Mouse (Mus musculus): ENCODE measurements at regions not wholly inside any gene's neighbourhood (a gene's known extent, or its start where the extent isn't known, plus 50 kb on each side); places are given as distances from the start of the nearest gene placed in this dataset.

- H3K27me3 ChIP-seq (replicated peaks), result no peaks in the 10 kb centered on the region
- H3K4me2 ChIP-seq, result no peak overlapping the region
- ATAC-seq (ENCODE audit: insufficient number of reproducible peaks, low FRiP score), result no peak
- H3K36me3 ChIP-seq, result no peaks in the 10 kb centered on the region
- no peak overlapping the region for H3K27ac ChIP-seq (ENCODE audit: poor library complexity, severe bottlenecking)
- no peaks in the 10 kb centered on the region for H3K4me1 ChIP-seq (replicated peaks)
- peaks cover 4% of the 10 kb centered on the region; the same call in 1 of the 2 replicates for H3K9me3 ChIP-seq (replicated peaks)
- H3K9ac ChIP-seq, result no peak overlapping the region
- 67% methylated on average over 3 of the region's 3 CpGs for WGBS
- no peak overlapping the region for H3K4me3 ChIP-seq
Measured at GRCm38 (mm10) chrX:11170416-11170815, 128.6 kb upstream of the H2al1a start.

DNA sequence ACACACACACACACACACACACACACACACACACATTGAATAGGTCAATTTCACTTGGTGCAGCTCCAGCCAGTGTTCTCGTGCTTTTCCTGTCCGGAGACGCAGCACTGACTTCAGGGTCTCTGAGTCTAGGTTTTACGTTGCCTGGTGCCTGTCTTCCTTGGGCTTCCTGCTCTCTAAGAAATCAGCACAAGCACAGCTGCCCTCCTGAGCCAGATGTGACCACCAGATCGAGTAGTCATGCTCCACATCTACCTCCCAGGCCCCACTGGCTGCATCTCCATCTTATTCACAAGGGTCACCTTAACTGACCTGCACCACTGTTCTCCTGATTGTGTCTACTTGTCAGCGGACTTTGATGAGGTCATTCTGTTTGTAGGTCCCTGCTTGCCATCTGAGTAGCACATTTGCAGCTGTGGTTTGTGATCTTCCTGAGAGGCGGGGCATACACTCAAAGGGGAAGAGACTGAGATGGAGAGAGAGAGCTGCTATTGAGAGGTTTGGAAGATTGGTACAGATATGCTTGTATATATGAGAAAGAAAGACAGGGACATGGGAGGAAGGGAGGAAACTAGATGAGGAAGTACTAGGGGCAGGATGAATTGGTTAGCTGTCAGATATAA, 118.8 kb upstream of the H2al1a start:
- Histone ChIP-seq H3K9me3 (replicated peaks) (no peaks in the 10 kb centered on the region), H3K4me2 (no peak overlapping the region), H3K36me3 (no peaks in the 10 kb centered on the region), H3K27me3 (replicated peaks) (no peaks in the 10 kb centered on the region), H3K9ac (no peak overlapping the region), H3K27ac (ENCODE audit: poor library complexity, severe bottlenecking) (no peak overlapping the region), H3K4me3 (no peak overlapping the region), H3K4me1 (replicated peaks) (no peaks in the 10 kb centered on the region)
- no peak for ATAC-seq (ENCODE audit: insufficient number of reproducible peaks, low FRiP score)
- WGBS, result 62% methylated on average over 7 of the region's 7 CpGs

DNA sequence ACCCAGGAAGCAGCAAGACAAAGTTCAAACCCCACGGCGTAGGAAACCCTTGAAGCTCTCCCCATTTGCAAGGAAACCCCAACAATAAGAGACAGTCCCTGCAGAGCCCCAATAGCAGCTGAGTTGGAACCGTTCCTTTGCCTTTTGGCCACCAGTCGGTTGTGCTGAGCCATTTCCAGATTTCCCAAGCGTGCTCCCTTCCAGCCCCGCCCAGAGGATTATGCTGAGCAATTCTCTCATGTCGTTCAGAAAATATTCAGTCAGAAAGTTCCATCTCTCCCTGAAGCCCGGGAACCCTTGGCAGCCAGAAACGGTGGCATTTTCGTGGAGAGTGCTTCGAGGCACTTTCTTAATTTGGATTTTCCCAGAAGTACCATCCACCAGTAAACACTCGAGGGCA, 117.2 kb upstream of the H2al1a start:
- Histone ChIP-seq H3K4me3 (no peak overlapping the region), H3K4me2 (no peak overlapping the region), H3K27ac (ENCODE audit: poor library complexity, severe bottlenecking) (no peak overlapping the region), H3K9ac (no peak overlapping the region), H3K36me3 (no peaks in the 10 kb centered on the region), H3K27me3 (replicated peaks) (no peaks in the 10 kb centered on the region), H3K4me1 (replicated peaks) (no peaks in the 10 kb centered on the region), H3K9me3 (replicated peaks) (no peaks in the 10 kb centered on the region)
- WGBS, result 72% methylated on average over 12 of the region's 12 CpGs
- no peak for ATAC-seq (ENCODE audit: insufficient number of reproducible peaks, low FRiP score)

GRCm38 (mm10) chrX:11190851-11191250, 108.2 kb upstream of the H2al1a start:
- 74% methylated on average over 6 of the region's 6 CpGs for WGBS
- no peaks in the 10 kb centered on the region for H3K36me3 ChIP-seq
- no peak for ATAC-seq (ENCODE audit: insufficient number of reproducible peaks, low FRiP score)

GRCm38 (mm10) chrX:11204135-11204534, 94.9 kb upstream of the H2al1a start:
- WGBS, result 68% methylated on average over 2 of the region's 2 CpGs
- Histone ChIP-seq H3K27me3 (replicated peaks) (no peaks in the 10 kb centered on the region; the same call in 1 of the 2 replicates), H3K9me3 (replicated peaks) (no peaks in the 10 kb centered on the region), H3K4me2 (no peak overlapping the region), H3K4me3 (no peak overlapping the region), H3K27ac (ENCODE audit: poor library complexity, severe bottlenecking) (no peak overlapping the region), H3K9ac (no peak overlapping the region), H3K4me1 (replicated peaks) (no peaks in the 10 kb centered on the region), H3K36me3 (no peaks in the 10 kb centered on the region)
- ATAC-seq (ENCODE audit: insufficient number of reproducible peaks, low FRiP score), result no peak

More at GRCm38 (mm10) chrX:11190851-11191250, 108.2 kb upstream of the H2al1a start:
- Histone ChIP-seq H3K4me3 (no peak overlapping the region), H3K9me3 (replicated peaks) (peaks cover 4% of the 10 kb centered on the region; the same call in 1 of the 2 replicates), H3K4me1 (replicated peaks) (no peaks in the 10 kb centered on the region), H3K4me2 (no peak overlapping the region), H3K27ac (ENCODE audit: poor library complexity, severe bottlenecking) (no peak overlapping the region), H3K27me3 (replicated peaks) (no peaks in the 10 kb centered on the region), H3K9ac (no peak overlapping the region)

- Histone ChIP-seq H3K4me1 (replicated peaks) (no peaks in the 10 kb centered on the region), H3K27me3 (replicated peaks) (no peaks in the 10 kb centered on the region; the same call in 1 of the 2 replicates), H3K4me2 (no peak overlapping the region), H3K36me3 (no peaks in the 10 kb centered on the region), H3K9ac (no peak overlapping the region), H3K27ac (ENCODE audit: poor library complexity, severe bottlenecking) (no peak overlapping the region), H3K9me3 (replicated peaks) (no peaks in the 10 kb centered on the region), H3K4me3 (no peak overlapping the region)
- 77% methylated on average over 5 of the region's 5 CpGs for WGBS
- ATAC-seq (ENCODE audit: insufficient number of reproducible peaks, low FRiP score), result no peak
Measured at GRCm38 (mm10) chrX:11209895-11210294, 89.2 kb upstream of the H2al1a start.

- Histone ChIP-seq H3K4me2 (no peak overlapping the region), H3K4me1 (replicated peaks) (no peaks in the 10 kb centered on the region), H3K27me3 (replicated peaks) (no peaks in the 10 kb centered on the region; the same call in 1 of the 2 replicates), H3K9me3 (replicated peaks) (no peaks in the 10 kb centered on the region), H3K9ac (no peak overlapping the region), H3K36me3 (no peaks in the 10 kb centered on the region), H3K27ac (ENCODE audit: poor library complexity, severe bottlenecking) (no peak overlapping the region), H3K4me3 (no peak overlapping the region)
- ATAC-seq (ENCODE audit: insufficient number of reproducible peaks, low FRiP score), result no peak
- WGBS, result 58% methylated on average over 1 of the region's 1 CpGs
Measured at GRCm38 (mm10) chrX:11212811-11213210, 86.2 kb upstream of the H2al1a start.

GRCm38 (mm10) chrX:11213492-11213891, 85.6 kb upstream of the H2al1a start:
- Histone ChIP-seq H3K27me3 (replicated peaks) (no peaks in the 10 kb centered on the region; the same call in 1 of the 2 replicates), H3K36me3 (no peaks in the 10 kb centered on the region), H3K4me3 (no peak overlapping the region), H3K9ac (no peak overlapping the region), H3K4me1 (replicated peaks) (no peaks in the 10 kb centered on the region), H3K27ac (ENCODE audit: poor library complexity, severe bottlenecking) (no peak overlapping the region), H3K9me3 (replicated peaks) (no peaks in the 10 kb centered on the region), H3K4me2 (no peak overlapping the region)
- 62% methylated on average over 3 of the region's 3 CpGs for WGBS
- no peak for ATAC-seq (ENCODE audit: insufficient number of reproducible peaks, low FRiP score)

GRCm38 (mm10) chrX:11239066-11239465, 60.0 kb upstream of the H2al1a start:
- 62% methylated on average over 1 of the region's 1 CpGs for WGBS
- H3K4me2 ChIP-seq, result no peak overlapping the region
- H3K27me3 ChIP-seq (replicated peaks), result peaks cover 4% of the 10 kb centered on the region; the same call in 1 of the 2 replicates
- no peaks in the 10 kb centered on the region for H3K9me3 ChIP-seq (replicated peaks)
- ATAC-seq (ENCODE audit: insufficient number of reproducible peaks, low FRiP score), result no peak
- no peak overlapping the region for H3K27ac ChIP-seq (ENCODE audit: poor library complexity, severe bottlenecking)
- H3K9ac ChIP-seq, result no peak overlapping the region
- no peak overlapping the region for H3K4me3 ChIP-seq
- no peaks in the 10 kb centered on the region for H3K36me3 ChIP-seq
- H3K4me1 ChIP-seq (replicated peaks), result 0 out of 2 replicates have a peak, but pooled peaks cover 2% of the 10 kb centered on the region

- Histone ChIP-seq H3K27ac (ENCODE audit: poor library complexity, severe bottlenecking) (no peak overlapping the region), H3K9ac (no peak overlapping the region), H3K4me1 (replicated peaks) (0 out of 2 replicates have a peak, but pooled peaks cover 2% of the 10 kb centered on the region), H3K27me3 (replicated peaks) (peaks cover 2% of the 10 kb centered on the region; the same call in 1 of the 2 replicates), H3K4me2 (no peak overlapping the region), H3K36me3 (no peaks in the 10 kb centered on the region), H3K9me3 (replicated peaks) (no peaks in the 10 kb centered on the region), H3K4me3 (no peak overlapping the region)
- no peak for ATAC-seq (ENCODE audit: insufficient number of reproducible peaks, low FRiP score)
- WGBS, result 78% methylated on average over 3 of the region's 3 CpGs
Measured at GRCm38 (mm10) chrX:11245576-11245975, 53.5 kb upstream of the H2al1a start.
